Mouse (Mus musculus) liver, postnatal 0 days (tissue): ENCODE data around the gene Nol4l. TPM values are rescaled to one million over a fixed set of nuclear protein-coding genes. Genes with fewer than 3 reads are reported as not detected.

ENCODE experiments used
- ATAC-seq: fragments of 200-750 bp; cut with Nextera tagmentation; 2 replicates; pipeline ENCODE4 v1.8.0; 2017; ENCODE audit warnings: mild to moderate bottlenecking, moderate library complexity
- DNase-seq: peaks from one replicate; pipeline ENCODE4 v3.0.0-alpha.2; 2016
- H3K27ac ChIP-seq: fragments of 300-500 bp; sonication (generic); 2 replicates; pipeline ENCODE4 v1.5.1; 2014; ENCODE audit warnings: antibody characterized with exemption, moderate library complexity, mild to moderate bottlenecking, low read depth
- H3K27me3 ChIP-seq: fragments of 300-500 bp; sonication (generic); 2 replicates; pipeline ENCODE4 v1.6.1; 2014; ENCODE audit warnings: low read length, control low read depth, mixed read lengths; ENCODE audit not compliant: insufficient read depth
- H3K36me3 ChIP-seq: fragments of 300-500 bp; sonication (generic); replicated peaks from 2 replicates; pipeline ENCODE4 v1.6.1; 2014; ENCODE audit warnings: mild to moderate bottlenecking, control low read depth, low read length, moderate library complexity, mixed read lengths; ENCODE audit not compliant: insufficient read depth
- H3K4me1 ChIP-seq: fragments of 300-500 bp; sonication (generic); 2 replicates; pipeline ENCODE4 v1.6.1; 2014; ENCODE audit warnings: antibody characterized with exemption, mild to moderate bottlenecking, control low read depth; ENCODE audit not compliant: insufficient read depth
- H3K4me2 ChIP-seq: fragments of 300-500 bp; sonication (generic); 2 replicates; pipeline ENCODE4 v1.6.1; 2014; ENCODE audit warnings: low read depth, mild to moderate bottlenecking, low read length, moderate library complexity, mixed read lengths
- H3K4me3 ChIP-seq: fragments of 300-500 bp; sonication (generic); 2 replicates; pipeline ENCODE4 v1.5.1; 2014; ENCODE audit warnings: low read depth, low read length
- H3K9ac ChIP-seq: fragments of 300-500 bp; sonication (generic); replicated peaks from 2 replicates; pipeline ENCODE4 v1.6.1; 2014; ENCODE audit warnings: mild to moderate bottlenecking, moderate library complexity
- H3K9me3 ChIP-seq: fragments of 300-500 bp; sonication (generic); 2 replicates; pipeline ENCODE4 v1.6.1; 2016; ENCODE audit warnings: mild to moderate bottlenecking, control low read depth, low read length, mixed read lengths
- CTCF ChIP-seq: sonication (generic); IDR thresholded peaks from 2 replicates; pipeline ENCODE4 v1.5.1; 2016; ENCODE audit warnings: antibody characterized with exemption, low read depth
- EP300 ChIP-seq: IDR thresholded peaks from 2 replicates; pipeline ENCODE4 v1.6.1; 2016; ENCODE audit warnings: antibody characterized with exemption, low read depth, mild to moderate bottlenecking
- WGBS: fragments of 180-500 bp; shearing (Covaris S2); extraction: QIAGEN DNeasy Blood & Tissue Kit; methylation state at CpG from one replicate; pipeline ENCODE4 v1.1.7; 2014; ENCODE audit not compliant: insufficient replicate concordance; 5-methylcytosine and 5-hydroxymethylcytosine counted together
- polyA plus RNA-seq: library from polyadenylated mRNA; unstranded; fragments of >200 nt; fragmentation: Nextera tagmentation; extraction: Ambion mirVana; gene quantifications from 2 replicates; pipeline ENCODE4 v1.2.1, GENCODE M21; 2015

Gene Nol4l
- polyA plus RNA-seq, 1 experiment from 2014 or later, result 1.7 TPM

DNA sequence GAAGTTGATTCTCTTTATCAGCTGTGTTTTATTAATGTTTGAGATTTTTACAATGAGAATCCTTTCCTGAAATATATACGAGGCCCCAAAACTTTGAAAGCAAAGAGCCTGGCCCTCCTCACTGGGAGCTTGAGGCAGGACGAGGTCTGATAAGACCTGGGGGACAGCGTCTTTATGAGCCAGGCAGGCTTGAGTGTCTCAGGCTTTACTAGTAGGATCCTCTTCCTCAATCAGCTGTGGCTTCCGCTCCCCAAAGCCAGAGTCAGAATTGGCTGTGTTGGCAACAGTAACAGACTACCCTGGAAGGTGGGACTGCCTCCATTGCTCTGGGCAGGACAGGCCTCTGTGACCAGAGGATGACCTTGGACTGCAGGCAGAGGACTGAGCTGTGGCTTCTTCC lies 38.2 kb upstream of the Nol4l start:
- WGBS, result 38% methylated on average over 4 of the region's 4 CpGs
- TF ChIP-seq CTCF (no peak), EP300 (no peak)
- peaks cover 7% of the 10 kb centered on the region for H3K4me1 ChIP-seq
- no peaks in the 10 kb centered on the region for H3K36me3 ChIP-seq
- H3K4me3 ChIP-seq, result no peak overlapping the region
- no peak for DNase-seq
- no peak for ATAC-seq
- no peaks in the 10 kb centered on the region for H3K27me3 ChIP-seq
- no peak overlapping the region; the same call in 1 of the 2 replicates for H3K9ac ChIP-seq
- H3K4me2 ChIP-seq, result no peak overlapping the region
- H3K27ac ChIP-seq, result no peak overlapping the region
- H3K9me3 ChIP-seq, result no peaks in the 10 kb centered on the region

- ATAC-seq (no peak), DNase-seq (no peak)
- WGBS, result 80% methylated on average over 3 of the region's 3 CpGs
- Histone ChIP-seq H3K27me3 (no peaks in the 10 kb centered on the region), H3K9me3 (no peaks in the 10 kb centered on the region), H3K9ac (no peak overlapping the region), H3K4me3 (no peak overlapping the region), H3K27ac (no peak overlapping the region), H3K4me2 (no peak overlapping the region), H3K4me1 (peaks cover 29% of the 10 kb centered on the region), H3K36me3 (no peaks in the 10 kb centered on the region)
- TF ChIP-seq CTCF (peak; percentile 62), EP300 (no peak)
These were observed 34.6 kb upstream of the Nol4l start for GRCm38 (mm10) chr2:153564343-153564742.

GRCm38 (mm10) chr2:153561564-153561963 lies 31.8 kb upstream of the Nol4l start:
- 13% methylated on average over 5 of the region's 5 CpGs for WGBS
- peak overlapping the region; percentile 62 for H3K4me2 ChIP-seq
- H3K9ac ChIP-seq, result peak overlapping the region; percentile 32
- H3K27ac ChIP-seq, result peak overlapping the region; percentile 55
- H3K4me1 ChIP-seq, result peaks cover 26% of the 10 kb centered on the region
- H3K27me3 ChIP-seq, result no peaks in the 10 kb centered on the region
- ATAC-seq (peak; percentile 28), DNase-seq (no peak)
- peak overlapping the region; percentile 8; the same call in 1 of the 2 replicates for H3K4me3 ChIP-seq
- no peaks in the 10 kb centered on the region for H3K9me3 ChIP-seq
- TF ChIP-seq EP300 (no peak), CTCF (no peak)
- no peaks in the 10 kb centered on the region for H3K36me3 ChIP-seq

DNA sequence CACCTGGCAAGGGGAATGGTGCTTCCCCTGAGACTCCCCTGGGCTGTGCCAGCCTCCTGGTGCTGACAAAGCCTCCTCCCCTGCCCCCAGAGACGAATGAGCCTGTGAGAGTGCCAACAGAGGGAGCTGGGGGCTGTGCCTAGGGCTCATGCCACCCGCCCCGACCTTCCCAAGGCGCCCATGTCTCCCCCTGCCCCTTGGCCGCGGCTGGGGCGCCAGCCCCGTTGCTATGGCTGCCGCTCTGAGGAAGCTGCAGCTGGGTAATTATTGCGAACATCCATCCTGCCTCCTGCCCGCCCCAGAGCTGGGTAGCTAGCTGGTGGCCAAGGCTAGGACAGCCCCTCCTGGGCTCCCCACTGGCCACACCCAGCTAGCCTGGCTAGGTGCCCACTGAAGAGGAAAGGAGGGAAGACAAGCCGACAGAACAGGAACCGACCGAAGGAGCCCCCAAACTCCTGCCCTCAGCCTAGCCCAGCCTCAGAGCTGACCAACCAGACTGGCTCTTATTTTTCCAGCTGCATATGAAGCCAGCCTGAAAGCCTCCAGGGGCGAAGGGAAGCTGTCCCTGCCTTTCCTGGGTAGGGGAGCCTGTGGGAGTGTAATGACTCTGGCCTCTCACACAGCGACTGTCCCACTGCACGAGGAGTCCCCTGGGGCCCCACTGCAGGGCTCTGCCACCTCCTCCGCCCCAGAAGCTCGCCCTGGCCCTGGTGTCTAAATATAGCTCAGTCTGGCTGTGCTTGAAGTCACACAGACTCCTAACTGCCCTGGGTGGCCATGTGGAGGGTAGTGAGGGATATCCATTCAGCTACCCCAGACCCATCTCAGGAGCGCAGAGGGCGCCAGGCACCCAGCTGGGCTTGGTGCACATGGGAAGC lies 31.1 kb upstream of the Nol4l start:
- Histone ChIP-seq H3K4me3 (peak overlapping the region; percentile 8), H3K4me2 (peak overlapping the region; percentile 62), H3K4me1 (peaks cover 26% of the 10 kb centered on the region), H3K9ac (peak overlapping the region; percentile 32), H3K27me3 (no peaks in the 10 kb centered on the region), H3K9me3 (no peaks in the 10 kb centered on the region), H3K36me3 (no peaks in the 10 kb centered on the region), H3K27ac (peak overlapping the region; percentile 55)
- DNase-seq (peak; percentile 68), ATAC-seq (peak; percentile 66)
- TF ChIP-seq CTCF, result no peak
- no peak for TF ChIP-seq EP300
- WGBS, result 8% methylated on average over 21 of the region's 21 CpGs

- 62% methylated on average over 8 of the region's 8 CpGs for WGBS
- peaks cover 26% of the 10 kb centered on the region for H3K4me1 ChIP-seq
- no peaks in the 10 kb centered on the region for H3K27me3 ChIP-seq
- H3K9me3 ChIP-seq, result no peaks in the 10 kb centered on the region
- ATAC-seq (no peak), DNase-seq (no peak)
- no peak overlapping the region for H3K4me3 ChIP-seq
- no peak for TF ChIP-seq CTCF
- H3K36me3 ChIP-seq, result no peaks in the 10 kb centered on the region
- H3K4me2 ChIP-seq, result no peak overlapping the region
- no peak overlapping the region for H3K9ac ChIP-seq
- H3K27ac ChIP-seq, result no peak overlapping the region
These were observed 29.9 kb upstream of the Nol4l start for GRCm38 (mm10) chr2:153559613-153560152.

- no peak overlapping the region for H3K27ac ChIP-seq
- DNase-seq (no peak), ATAC-seq (peak; percentile 14; the same call in 1 of the 2 replicates)
- H3K36me3 ChIP-seq, result no peaks in the 10 kb centered on the region
- no peaks in the 10 kb centered on the region for H3K9me3 ChIP-seq
- H3K9ac ChIP-seq, result no peak overlapping the region
- WGBS, result 41% methylated on average over 6 of the region's 6 CpGs
- TF ChIP-seq CTCF, result no peak
- TF ChIP-seq EP300, result no peak
- no peaks in the 10 kb centered on the region for H3K27me3 ChIP-seq
- no peak overlapping the region for H3K4me2 ChIP-seq
- H3K4me1 ChIP-seq, result peaks cover 26% of the 10 kb centered on the region
- no peak overlapping the region for H3K4me3 ChIP-seq
These were observed 28.7 kb upstream of the Nol4l start for GRCm38 (mm10) chr2:153558464-153558863.
